Mouse (Mus musculus) left cerebral cortex, adult 8-10 months (tissue): ENCODE data around the gene Ubtd2. TPM values are rescaled to one million over a fixed set of nuclear protein-coding genes. Genes with fewer than 3 reads are reported as not detected.

Experiments
- DNase-seq, 2 experiments: peaks; one replicate each; pipeline ENCODE4 v3.0.0; 2022; ENCODE audit warnings: low spot score in 2 of 2
- total RNA-seq, 4 experiments: library from RNA; stranded (reverse); gene quantifications; 2 replicates each; pipeline ENCODE4 v1.2.4; 2022

The Ubtd2 gene
- total RNA-seq, 4 experiments from 2014 or later: 34.5 to 39.8 (median 38.7) TPM

- DNase-seq: peak in 1 of 2 experiments; percentile 71
These were observed 61.9 kb downstream of the Ubtd2 start for GRCm38 (mm10) chr11:32516916-32517712.

- no peak for DNase-seq
These were observed 63.6 kb downstream of the Ubtd2 start for GRCm38 (mm10) chr11:32518770-32519169.

GRCm38 (mm10) chr11:32519354-32519753, 64.2 kb downstream of the Ubtd2 start:
- no peak for DNase-seq

- no peak for DNase-seq
These were observed 66.1 kb downstream of the Ubtd2 start for GRCm38 (mm10) chr11:32521246-32521645.

- no peak for DNase-seq
These were observed 69.2 kb downstream of the Ubtd2 start for GRCm38 (mm10) chr11:32524122-32524920.

GRCm38 (mm10) chr11:32527006-32527405, 71.8 kb downstream of the Ubtd2 start:
- DNase-seq: no peak

GRCm38 (mm10) chr11:32530151-32530550, 75.0 kb downstream of the Ubtd2 start:
- DNase-seq: no peak

GRCm38 (mm10) chr11:32531871-32532764, 76.9 kb downstream of the Ubtd2 start, which contains the start of gene Efcab9:
Gene Efcab9, minus strand, starts transcription at chr11:32532081.
- DNase-seq: no peak

- peak; percentile 62 to 93 for DNase-seq
These were observed 77.8 kb downstream of the Ubtd2 start, which contains the start of gene Stk10 for GRCm38 (mm10) chr11:32532765-32533481. Gene Stk10, plus strand, starts transcription at chr11:32533305.

- peak; percentile 27 to 59 for DNase-seq
These were observed 78.5 kb downstream of the Ubtd2 start for GRCm38 (mm10) chr11:32533482-32534261.

GRCm38 (mm10) chr11:32534453-32535075, 79.4 kb downstream of the Ubtd2 start:
- no peak for DNase-seq

GRCm38 (mm10) chr11:32535646-32536045, 80.5 kb downstream of the Ubtd2 start:
- no peak for DNase-seq

- no peak for DNase-seq
These were observed 81.8 kb downstream of the Ubtd2 start for GRCm38 (mm10) chr11:32536954-32537353.

GRCm38 (mm10) chr11:32538435-32538834, 83.3 kb downstream of the Ubtd2 start:
- no peak for DNase-seq

GRCm38 (mm10) chr11:32538846-32539245, 83.7 kb downstream of the Ubtd2 start:
- no peak for DNase-seq

GRCm38 (mm10) chr11:32539717-32540116, 84.5 kb downstream of the Ubtd2 start:
- no peak for DNase-seq

GRCm38 (mm10) chr11:32540463-32540862, 85.3 kb downstream of the Ubtd2 start:
- no peak for DNase-seq

- no peak for DNase-seq
These were observed 87.0 kb downstream of the Ubtd2 start for GRCm38 (mm10) chr11:32542181-32542580.

- no peak for DNase-seq
These were observed 87.7 kb downstream of the Ubtd2 start for GRCm38 (mm10) chr11:32542687-32543411.
